Mouse (Mus musculus): ENCODE measurements around the gene Kdelr3. TPM values are rescaled to one million over a fixed set of nuclear protein-coding genes. Genes with fewer than 3 reads are reported as not detected.

Kdelr3 gene
- not detected in 2 replicates for total RNA-seq (2017)

GRCm38 (mm10) chr15:79516171-79517096, at the start of gene Kdelr3:
Gene Kdelr3 (plus strand): TSS chr15:79516411.
- ATAC-seq (ENCODE audit: extremely low read depth, insufficient number of reproducible peaks, low FRiP score, poor library complexity, severe bottlenecking) = no peak

DNA sequence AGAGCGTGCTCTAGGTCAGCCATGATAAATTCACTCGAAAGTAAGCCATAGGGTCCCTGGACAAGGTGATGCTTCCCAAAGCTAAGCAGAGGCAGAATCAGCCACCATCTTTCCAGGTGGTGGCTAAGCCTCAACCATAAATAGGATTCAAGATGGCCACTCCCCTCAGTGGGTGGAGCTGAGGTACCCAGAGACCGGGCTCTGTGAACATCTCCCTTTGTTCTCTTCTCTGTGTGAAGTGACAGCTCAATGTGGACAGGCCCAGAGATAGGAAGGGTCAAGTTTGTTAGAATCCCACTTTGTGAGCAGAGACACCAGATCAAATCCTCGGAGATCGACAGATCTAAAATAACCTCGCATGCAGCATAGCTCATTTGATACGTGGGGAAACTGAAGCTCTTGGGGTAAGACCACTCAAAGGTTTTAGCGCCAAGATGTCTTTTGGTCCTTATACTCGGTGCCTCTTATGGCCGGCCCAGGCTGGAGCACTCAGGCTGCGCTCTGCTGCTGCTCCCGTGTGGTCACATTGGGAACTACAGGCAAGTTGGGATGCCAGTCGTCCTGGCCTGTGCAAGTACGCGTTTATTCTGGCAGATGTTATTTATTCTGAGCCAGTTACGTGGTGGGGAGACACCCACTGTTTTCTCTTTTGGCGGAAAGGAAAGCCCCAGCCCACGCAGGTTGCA, 49.5 kb upstream of the Kdelr3 start:
- ATAC-seq (ENCODE audit: extremely low read depth, insufficient number of reproducible peaks, low FRiP score, poor library complexity, severe bottlenecking) = peak; percentile 87

- no peak for ATAC-seq (ENCODE audit: extremely low read depth, insufficient number of reproducible peaks, low FRiP score, poor library complexity, severe bottlenecking)
Observed at GRCm38 (mm10) chr15:79469577-79469976, 46.6 kb upstream of the Kdelr3 start.

DNA sequence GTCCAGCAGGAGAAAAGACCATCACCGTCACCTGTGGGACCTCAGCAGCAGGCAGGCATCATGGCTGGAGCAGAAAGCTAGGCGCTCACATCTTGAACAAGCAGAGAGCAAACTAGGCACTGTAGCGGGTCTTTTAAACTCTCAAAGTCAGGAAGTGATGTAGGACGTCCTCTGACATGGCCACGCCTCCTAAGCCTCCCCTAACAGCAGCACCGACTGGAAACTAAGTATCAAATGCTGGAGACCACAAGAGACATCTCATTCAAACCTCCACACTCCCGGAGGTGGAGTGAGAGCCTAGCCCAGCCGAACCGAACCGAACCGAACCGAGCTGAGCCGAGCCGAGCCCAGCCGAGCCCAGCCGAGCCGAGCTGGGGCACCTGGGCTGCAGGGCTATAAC, 45.6 kb upstream of the Kdelr3 start:
- no peak for ATAC-seq (ENCODE audit: extremely low read depth, insufficient number of reproducible peaks, low FRiP score, poor library complexity, severe bottlenecking)

DNA sequence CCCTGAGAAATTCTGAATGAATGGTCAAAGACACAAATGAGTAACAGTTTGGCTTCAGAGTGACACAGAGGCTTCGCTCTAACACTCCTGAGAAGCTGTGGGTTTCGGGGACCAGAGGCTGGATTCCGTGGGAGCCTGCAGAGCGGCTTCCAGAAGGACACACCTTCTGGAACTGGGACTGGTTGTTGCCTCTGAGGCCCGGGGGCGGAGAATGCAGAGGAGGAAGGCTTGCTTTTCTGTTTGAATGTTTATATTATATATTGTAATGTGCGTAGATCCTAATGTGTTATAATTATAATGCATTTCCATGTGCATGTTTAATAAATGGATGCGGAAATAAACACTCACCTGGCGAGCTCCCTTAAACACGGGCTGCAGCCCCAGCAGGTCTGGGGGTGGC, 45.1 kb upstream of the Kdelr3 start:
- ATAC-seq (ENCODE audit: extremely low read depth, insufficient number of reproducible peaks, low FRiP score, poor library complexity, severe bottlenecking) = no peak

- ATAC-seq (ENCODE audit: extremely low read depth, insufficient number of reproducible peaks, low FRiP score, poor library complexity, severe bottlenecking) = no peak
Observed at GRCm38 (mm10) chr15:79473042-79473441, 43.2 kb upstream of the Kdelr3 start.

- ATAC-seq (ENCODE audit: extremely low read depth, insufficient number of reproducible peaks, low FRiP score, poor library complexity, severe bottlenecking) = no peak
Observed at GRCm38 (mm10) chr15:79473638-79474355, 42.4 kb upstream of the Kdelr3 start.

GRCm38 (mm10) chr15:79477227-79477626, 39.0 kb upstream of the Kdelr3 start:
- ATAC-seq (ENCODE audit: extremely low read depth, insufficient number of reproducible peaks, low FRiP score, poor library complexity, severe bottlenecking) = no peak

GRCm38 (mm10) chr15:79481181-79481688, 35.0 kb upstream of the Kdelr3 start:
- no peak for ATAC-seq (ENCODE audit: extremely low read depth, insufficient number of reproducible peaks, low FRiP score, poor library complexity, severe bottlenecking)

DNA sequence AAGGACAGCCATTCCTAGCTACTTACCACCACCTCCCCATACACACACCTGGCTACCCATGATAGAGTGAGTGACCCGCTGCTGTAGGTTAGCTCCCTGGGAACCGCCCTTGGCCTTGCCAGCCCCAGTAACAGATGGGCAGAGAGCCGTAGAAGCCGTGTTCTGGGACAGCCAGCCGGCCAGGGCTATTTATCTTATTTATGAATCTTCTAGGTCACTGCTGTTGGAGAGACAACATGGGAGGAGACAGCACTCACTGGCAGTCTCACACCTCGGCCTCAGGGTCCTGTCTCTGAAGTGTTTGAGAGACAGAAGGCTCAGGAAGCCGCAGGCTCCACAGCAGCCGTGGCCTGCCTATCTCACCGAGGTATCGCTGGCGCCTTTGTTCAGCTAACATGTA, 26.7 kb upstream of the Kdelr3 start:
- ATAC-seq (ENCODE audit: extremely low read depth, insufficient number of reproducible peaks, low FRiP score, poor library complexity, severe bottlenecking) = no peak

GRCm38 (mm10) chr15:79493527-79493926, 22.7 kb upstream of the Kdelr3 start:
- no peak for ATAC-seq (ENCODE audit: extremely low read depth, insufficient number of reproducible peaks, low FRiP score, poor library complexity, severe bottlenecking)

- no peak for ATAC-seq (ENCODE audit: extremely low read depth, insufficient number of reproducible peaks, low FRiP score, poor library complexity, severe bottlenecking)
Observed at GRCm38 (mm10) chr15:79500110-79500509, 16.1 kb upstream of the Kdelr3 start.

DNA sequence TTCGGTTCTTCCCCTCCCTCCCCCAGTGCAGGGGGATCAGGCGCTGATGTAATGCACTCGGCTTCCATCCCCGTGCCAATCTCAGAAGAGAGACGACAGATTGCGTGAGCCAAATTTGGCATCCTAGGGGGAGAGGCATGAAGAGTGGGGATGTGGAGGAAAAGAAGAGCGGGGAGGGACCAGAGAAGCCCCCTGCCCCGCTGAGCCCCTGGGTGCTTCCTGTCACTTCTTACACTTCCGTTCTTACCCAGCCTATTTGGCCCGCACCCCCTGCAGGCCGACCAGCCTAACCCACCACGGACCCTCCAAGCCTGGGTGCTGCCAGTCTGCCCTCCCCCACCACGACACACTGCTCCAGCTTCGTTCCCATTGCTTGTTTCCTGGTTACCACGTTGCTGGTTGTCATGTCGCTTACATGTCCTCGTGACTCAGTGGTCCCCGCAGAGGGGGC, 13.3 kb upstream of the Kdelr3 start:
- ATAC-seq (ENCODE audit: extremely low read depth, insufficient number of reproducible peaks, low FRiP score, poor library complexity, severe bottlenecking) = no peak

DNA sequence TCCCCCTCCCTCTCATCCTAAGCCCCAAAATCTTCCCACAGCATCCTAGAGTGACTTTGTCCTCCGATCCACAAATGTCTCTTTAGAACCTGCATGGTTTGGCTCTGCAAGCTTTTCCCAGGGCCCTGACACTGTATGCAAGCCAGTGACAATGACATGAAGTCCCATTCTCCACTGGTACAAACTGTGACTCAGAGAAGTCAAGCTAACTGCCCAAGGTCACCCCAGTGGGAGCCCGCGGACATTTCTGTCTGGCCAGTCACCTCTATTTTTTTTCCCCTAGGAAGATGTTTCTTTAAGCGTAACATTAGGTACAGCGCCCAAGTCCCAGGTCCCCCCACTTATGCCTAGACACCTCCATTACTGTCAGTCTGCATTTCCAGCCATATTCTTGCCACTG, 12.8 kb upstream of the Kdelr3 start:
- ATAC-seq (ENCODE audit: extremely low read depth, insufficient number of reproducible peaks, low FRiP score, poor library complexity, severe bottlenecking) = no peak

GRCm38 (mm10) chr15:79504707-79505452, 11.3 kb upstream of the Kdelr3 start, which contains the start of gene Kcnj4:
Gene Kcnj4 (minus strand): TSS chr15:79505241.
- ATAC-seq (ENCODE audit: extremely low read depth, insufficient number of reproducible peaks, low FRiP score, poor library complexity, severe bottlenecking) = no peak

- no peak for ATAC-seq (ENCODE audit: extremely low read depth, insufficient number of reproducible peaks, low FRiP score, poor library complexity, severe bottlenecking)
Observed at GRCm38 (mm10) chr15:79505616-79506283, 10.5 kb upstream of the Kdelr3 start.

- ATAC-seq (ENCODE audit: extremely low read depth, insufficient number of reproducible peaks, low FRiP score, poor library complexity, severe bottlenecking) = no peak
Observed at GRCm38 (mm10) chr15:79506460-79506859, 9.8 kb upstream of the Kdelr3 start.
